Mouse (Mus musculus): ENCODE data around the gene S100a9. TPM values are rescaled to one million over a fixed set of nuclear protein-coding genes. Genes with fewer than 3 reads are reported as not detected.

Gene S100a9
- not detected in 2 replicates for polyA plus RNA-seq (2012)

DNA sequence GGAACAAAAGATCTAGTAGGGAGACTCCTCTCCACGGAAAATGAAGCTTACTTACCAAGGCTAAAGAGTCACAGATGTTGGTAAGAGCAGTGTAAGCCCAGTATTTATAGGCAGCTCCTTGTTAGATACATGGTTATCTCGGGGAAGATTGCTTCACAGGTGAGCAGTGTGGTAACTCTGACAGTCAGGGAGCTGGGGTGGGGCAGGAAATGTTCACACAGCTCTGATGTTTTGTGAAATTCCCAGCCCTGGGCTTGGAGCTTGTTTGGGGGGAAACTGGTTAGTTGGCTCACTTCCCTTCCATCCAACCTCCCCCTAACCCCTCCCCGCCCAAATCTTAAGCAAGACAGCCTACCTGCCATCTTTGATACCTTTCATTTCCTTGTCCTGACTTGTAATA is at the start of gene S100a9:
Gene S100a9 (minus strand): TSS at position 109 of the 400 bp plus-strand sequence.
- no peak for TF ChIP-seq GATA1 (IDR thresholded peaks at IDR 0.05; ENCODE audit: low read length)

DNA sequence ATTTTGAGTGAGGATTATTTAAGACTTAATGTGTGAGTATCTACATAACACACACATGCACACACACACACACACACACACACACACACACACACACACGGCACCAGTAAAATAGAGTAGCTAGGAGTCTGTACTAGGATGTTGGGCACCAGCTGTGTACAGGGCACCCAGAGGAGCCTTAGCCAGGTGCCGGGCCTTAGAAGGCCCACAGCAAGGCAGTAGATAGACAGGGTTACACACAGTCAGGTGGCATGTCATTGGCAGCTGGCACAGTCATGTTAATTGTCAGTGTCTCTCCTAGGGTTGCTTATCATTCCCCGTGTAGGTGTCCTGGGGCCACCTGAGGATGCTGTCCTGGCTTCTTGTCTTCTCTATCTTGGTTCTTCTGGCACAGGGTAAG is 31.1 kb upstream of the S100a9 start, which contains the start of gene Pglyrp4:
Gene Pglyrp4 (plus strand): TSS at position 301 of the 400 bp plus-strand sequence.
- no peak for TF ChIP-seq GATA1 (IDR thresholded peaks at IDR 0.05; ENCODE audit: low read length)

DNA sequence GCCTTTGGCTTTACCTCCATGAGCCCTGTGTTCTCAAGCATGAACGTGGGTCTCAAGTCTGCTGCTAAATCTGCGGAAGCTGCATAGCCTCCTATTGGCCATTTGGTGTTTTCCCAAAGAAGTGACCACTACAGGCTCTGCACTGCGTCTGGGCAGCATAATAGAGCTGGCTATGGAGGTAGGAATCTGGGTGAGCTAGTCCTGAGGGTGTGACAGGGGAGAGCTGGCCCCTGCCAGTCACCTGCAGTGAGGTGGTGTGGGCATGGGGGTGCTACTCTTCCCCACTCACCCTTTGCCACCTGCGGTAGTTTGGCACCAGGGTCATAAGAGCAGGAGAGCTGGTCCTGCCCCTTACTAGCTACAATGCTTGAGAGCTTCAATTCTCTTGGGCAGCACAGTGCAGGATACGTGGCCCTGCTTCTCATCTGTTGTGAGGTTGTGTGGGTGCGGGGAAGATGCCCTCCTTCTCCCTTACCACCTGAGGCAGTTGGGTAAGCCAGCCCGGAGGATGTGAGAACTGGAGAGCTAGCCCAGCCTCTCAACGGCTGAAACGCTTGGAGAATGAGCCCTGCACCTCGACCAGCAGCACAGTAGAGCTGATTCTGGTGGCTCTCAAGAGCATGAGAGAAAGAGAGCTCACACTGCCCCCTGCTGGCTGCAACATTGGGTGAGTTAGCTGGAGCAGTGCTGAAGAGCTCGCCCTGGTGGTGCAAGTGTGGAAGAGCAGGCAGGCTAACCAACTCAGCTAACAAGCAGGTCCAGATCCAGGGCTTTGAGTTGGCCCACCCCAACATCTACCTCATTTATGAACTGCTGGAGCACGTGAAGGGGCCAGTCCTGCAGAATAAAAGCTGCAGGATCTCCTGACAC is 14.3 kb upstream of the S100a9 start:
- TF ChIP-seq GATA1 (IDR thresholded peaks at IDR 0.05; ENCODE audit: low read length), result no peak

DNA sequence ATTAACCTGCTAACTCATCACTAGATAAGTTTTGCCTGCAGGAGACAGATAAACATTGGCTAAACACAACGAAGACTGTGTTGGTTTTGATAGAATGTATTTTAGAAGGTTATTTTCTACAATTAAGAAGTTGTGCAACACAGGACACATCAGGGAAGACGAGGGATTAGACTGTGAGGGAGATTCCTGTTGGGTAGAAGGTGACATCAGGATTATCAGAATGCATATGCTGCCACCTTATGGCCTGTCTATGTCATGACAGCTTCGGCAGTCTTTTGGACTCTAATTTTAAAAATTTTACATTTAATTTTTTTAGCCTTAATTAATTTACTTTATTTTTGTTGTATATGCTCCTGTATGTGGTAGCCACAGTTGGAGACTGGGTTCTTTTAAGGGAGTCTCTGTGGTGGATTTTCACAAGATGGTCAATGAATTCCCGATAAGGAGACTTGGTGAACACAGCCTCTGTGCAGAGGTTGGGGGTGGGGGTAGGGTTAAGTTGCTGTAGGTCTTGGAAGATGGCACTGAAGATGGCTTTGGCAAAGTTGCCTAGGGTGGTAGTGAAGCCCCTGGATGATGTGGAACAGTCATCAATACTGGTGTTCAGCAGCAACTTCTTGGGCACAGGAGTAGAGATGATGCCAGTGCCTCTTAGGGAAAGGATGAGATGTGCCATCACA is 13.1 kb upstream of the S100a9 start:
- TF ChIP-seq GATA1 (IDR thresholded peaks at IDR 0.05; ENCODE audit: low read length), result no peak

DNA sequence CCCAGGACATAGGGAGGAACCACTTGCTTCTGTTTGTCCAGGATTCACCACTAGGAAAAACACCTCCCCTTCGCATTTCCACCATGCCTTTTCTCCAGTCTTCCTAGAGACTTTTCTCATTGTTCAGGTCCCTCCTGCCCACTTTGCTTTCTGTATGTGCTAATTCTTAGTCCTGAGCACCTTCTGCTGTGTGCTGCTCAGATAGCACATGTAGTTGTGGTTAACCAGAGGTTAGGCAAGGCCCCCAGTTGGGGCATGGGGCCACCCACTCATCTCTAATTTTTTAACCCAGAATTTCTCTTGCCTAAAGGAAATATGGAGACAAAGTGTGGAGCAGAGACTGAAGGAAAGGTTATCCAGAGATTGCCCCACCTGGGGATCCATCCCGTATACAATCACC is 6.7 kb upstream of the S100a9 start:
- no peak for TF ChIP-seq GATA1 (IDR thresholded peaks at IDR 0.05; ENCODE audit: low read length)

DNA sequence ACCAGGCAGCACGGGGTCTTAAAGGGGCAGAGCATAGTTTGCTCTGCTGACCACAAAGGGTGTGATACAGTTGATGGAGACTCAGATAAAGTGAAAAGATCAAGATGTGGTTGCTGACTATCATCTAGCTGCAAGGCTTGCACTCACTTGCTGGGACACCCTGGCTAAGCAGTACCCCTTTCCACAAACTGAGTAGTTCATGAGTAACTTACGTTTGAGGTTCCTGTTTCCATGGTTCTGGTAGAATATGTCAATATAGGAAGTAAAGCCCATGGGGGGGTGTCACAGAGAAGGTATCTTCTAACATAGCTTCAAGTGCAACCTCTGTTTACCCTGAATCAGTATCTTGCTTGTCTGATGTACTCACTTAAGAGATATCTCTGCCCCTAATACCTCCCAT is 2.0 kb downstream of the S100a9 start:
- no peak for TF ChIP-seq GATA1 (IDR thresholded peaks at IDR 0.05; ENCODE audit: low read length)

DNA sequence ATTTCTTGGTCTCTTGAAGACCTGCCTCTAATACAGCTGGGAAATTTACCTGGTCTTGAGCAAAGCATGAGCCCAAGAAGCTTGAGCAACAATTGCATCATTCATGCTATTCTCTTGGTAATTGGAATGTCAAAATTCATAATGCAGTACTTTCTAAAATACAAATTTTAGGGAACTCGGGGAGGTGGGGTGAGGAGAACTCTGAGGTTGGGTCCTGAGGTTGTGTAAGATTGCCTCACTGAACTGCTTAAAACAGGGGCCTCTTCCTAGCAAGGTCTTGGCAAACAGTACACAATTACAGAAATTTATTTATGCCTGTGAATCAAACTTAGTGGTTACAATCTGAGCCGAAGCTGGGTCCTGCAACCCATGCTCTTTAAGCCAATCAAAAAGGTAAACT is 8.7 kb downstream of the S100a9 start:
- no peak for TF ChIP-seq GATA1 (IDR thresholded peaks at IDR 0.05; ENCODE audit: low read length)

DNA sequence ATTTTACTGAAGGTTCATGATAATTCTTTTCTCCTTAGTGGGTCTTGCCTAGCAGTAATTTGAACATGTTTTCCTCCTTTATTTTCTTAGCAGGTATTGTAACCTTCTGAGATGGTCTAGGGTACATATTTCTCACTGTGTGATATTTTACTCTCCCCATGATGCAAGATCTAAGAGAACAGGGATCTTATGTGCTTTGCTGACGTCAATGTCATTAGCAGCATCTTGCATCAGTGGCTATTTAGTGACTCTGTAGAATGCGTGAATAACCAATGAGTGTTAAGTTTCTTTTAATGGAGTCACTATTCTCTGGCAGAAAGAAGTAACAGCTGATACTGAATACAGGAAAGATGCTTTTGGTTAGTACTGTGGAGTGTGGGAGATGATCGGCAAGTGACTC is 11.6 kb downstream of the S100a9 start:
- TF ChIP-seq GATA1 (IDR thresholded peaks at IDR 0.05; ENCODE audit: low read length), result no peak

DNA sequence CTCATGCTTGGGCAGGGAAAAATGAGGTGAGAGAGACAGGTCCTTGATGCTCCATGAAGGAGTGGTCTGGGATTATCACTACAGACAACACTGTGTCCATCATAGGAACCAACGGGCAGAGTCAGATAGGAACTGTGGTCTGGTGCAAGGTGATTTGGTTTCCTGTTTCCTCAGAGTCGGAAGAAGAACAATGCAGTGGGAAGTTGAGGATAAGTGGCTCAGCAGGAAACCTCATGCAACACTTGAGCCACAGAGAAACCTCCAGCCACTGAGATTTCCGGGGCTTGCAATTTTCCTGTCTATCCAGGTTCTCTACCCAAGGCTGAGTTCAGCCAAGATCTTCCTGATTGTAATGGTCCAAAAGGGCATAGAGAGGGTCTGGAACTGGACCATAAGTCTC is 16.9 kb downstream of the S100a9 start:
- TF ChIP-seq GATA1 (IDR thresholded peaks at IDR 0.05; ENCODE audit: low read length), result no peak

DNA sequence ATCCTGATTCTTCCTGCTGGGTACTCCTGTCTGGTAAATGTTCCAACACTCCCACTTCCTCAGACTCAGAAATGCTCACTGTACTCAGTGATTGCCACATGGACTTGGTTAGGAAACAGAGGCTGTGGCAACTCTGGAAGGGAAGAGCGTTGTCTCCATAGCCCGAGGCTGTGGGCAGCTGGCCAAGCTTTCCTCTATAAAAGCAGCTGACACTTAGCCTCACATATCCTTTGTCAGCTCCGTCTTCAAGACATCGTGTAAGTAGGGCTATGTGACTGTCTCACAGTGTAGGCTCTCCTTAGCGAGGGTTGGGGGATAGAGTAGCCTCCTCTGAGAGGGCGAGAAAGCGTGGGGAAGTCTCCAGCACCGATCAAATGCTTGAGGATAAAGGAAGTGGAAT is 26.7 kb downstream of the S100a9 start, which contains the start of gene S100a8:
Gene S100a8 (plus strand): TSS at position 133 of the 400 bp plus-strand sequence.
- TF ChIP-seq GATA1 (IDR thresholded peaks at IDR 0.05; ENCODE audit: low read length), result no peak

DNA sequence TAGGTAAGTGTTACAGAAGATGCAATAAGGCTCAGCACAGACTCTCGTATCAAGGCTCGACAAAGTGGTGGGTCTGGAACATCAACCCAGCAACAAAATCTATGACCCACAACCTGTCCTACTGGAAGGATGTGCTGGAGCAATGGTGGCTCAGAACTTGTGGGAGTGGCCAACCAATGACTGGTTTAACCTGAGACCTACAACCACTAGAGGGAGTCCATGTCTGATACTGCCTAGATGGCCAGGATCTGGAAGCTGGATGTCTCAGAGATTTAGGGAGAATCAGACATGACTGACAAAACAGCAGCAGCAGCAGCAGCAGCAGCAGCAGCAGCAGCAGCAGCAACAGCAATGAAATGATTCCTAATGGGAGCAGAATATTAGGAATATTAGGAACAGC is 31.3 kb downstream of the S100a9 start:
- TF ChIP-seq GATA1 (IDR thresholded peaks at IDR 0.05; ENCODE audit: low read length), result no peak

DNA sequence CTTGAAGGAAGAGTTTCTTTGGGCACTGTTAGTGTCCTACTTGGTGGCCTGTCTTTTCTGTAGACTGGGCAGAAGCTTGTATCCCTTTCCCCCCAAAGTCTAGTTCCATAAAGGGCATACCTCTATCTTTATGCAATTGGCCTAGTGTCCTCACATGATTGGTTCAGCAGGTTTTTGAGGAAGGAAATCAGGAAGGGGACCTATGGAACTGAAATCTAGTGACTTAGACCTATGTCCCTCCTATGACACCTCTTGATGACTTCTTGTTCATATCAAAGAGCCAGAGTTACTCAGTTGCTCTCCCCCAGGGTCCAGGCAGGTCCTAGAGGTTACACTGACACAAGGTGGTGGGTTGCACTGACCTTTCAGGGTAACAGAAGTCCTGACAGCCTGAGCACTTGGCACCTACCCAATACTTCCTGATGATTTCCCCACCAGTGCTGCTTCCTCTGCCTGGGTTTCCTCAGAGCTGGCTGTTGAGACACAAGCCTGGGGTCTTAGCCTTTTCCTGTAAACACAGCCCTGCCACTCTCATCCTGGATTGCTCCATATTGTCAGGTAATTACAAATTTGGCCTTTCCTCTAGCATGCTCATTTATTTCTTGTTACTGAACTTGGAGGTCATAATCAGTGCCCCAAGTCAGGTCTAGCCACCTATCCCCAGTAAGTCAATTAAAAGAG is 36.0 kb downstream of the S100a9 start:
- TF ChIP-seq GATA1 (IDR thresholded peaks at IDR 0.05; ENCODE audit: low read length), result no peak

DNA sequence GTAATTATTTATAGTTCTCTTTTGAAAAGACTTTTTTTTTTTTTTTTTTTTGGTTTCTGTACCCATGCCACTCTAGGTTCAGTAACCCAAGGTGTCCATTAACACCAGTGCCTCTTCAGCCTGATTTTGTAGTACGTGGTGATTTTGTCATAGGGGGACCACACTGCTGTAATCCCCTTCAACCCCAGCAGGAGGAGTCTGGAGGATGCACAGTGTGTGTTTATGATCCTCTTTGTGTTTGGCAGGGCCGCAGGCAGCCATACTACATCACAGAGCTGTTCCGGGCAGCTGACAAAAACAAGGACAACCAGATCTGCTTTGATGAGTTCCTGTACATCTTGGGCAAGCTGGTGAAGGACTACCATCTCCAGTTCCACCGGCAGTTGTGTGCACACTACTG is 38.1 kb downstream of the S100a9 start:
- TF ChIP-seq GATA1 (IDR thresholded peaks at IDR 0.05; ENCODE audit: low read length), result no peak

DNA sequence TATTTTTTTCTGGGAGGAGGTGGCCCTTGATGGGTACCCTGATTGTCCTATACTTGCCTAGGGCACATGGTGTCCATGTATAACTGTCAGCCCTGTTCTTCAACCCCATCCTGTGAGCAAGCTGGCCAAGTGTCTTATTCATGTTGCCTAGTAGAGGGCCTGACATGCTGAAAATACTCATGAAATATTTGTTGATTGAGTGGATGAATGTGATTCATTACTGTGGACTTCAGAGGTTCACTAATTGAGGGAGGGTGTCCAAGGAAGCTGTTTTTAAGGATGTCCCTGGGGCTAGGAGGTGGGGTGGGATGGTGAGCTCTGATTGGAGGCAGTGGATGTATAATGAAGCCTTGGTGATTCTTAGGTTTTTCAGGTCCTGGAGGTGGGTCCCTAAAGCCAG is 41.8 kb downstream of the S100a9 start, which contains the start of gene S100a7a:
Gene S100a7a (plus strand): TSS at position 301 of the 400 bp plus-strand sequence.
- TF ChIP-seq GATA1 (IDR thresholded peaks at IDR 0.05; ENCODE audit: low read length), result no peak

DNA sequence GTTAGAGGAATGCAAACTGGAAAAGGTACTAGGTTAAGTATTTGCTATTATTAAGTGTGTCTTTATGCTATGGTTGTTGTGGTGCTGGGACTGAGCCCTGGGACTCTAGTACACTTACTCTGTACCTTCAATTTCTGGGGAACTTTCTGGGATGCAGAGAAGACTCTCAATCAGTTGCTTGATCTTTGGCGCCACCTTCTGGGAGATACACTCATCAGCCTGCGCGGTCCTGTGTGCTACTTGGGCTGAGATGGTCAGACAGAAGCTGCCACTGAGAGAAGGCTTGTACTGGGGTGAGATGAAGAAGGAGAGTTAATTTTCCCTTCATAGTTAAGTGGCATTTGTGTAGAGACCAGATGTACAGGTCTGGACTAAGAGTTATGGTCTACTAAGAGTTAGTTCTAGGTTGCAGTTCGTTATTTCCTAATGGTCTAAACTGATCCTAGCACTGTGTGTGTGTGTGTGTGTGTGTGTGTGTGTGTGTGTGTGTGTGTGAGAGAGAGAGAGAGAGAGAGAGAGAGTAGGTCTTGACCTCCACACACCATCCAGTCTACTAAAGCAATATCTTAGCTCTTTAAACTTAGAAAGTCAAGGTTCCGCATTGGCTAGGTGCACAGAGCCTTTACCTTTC is 42.5 kb downstream of the S100a9 start:
- no peak for TF ChIP-seq GATA1 (IDR thresholded peaks at IDR 0.05; ENCODE audit: low read length)
